Mouse (Mus musculus) olfactory bulb, adult 2 months (tissue): ENCODE measurements around the gene Ccdc183. TPM values are rescaled to one million over a fixed set of nuclear protein-coding genes. Genes with fewer than 3 reads are reported as not detected.

Experiments
- H3K27ac ChIP-seq: fragments of 200-500 bp; 2 replicates; pipeline ENCODE4 v1.5.1; 2012; ENCODE audit warnings: low read depth, low read length; ENCODE audit not compliant: insufficient read depth
- H3K4me1 ChIP-seq: fragments of 200-500 bp; 2 replicates; pipeline ENCODE4 v1.6.1; 2012; ENCODE audit warnings: low read length; ENCODE audit not compliant: control insufficient read depth, insufficient read depth
- H3K4me3 ChIP-seq: fragments of 200-500 bp; 2 replicates; pipeline ENCODE4 v1.5.1; 2012; ENCODE audit warnings: mild to moderate bottlenecking, low read depth, low read length, moderate library complexity; ENCODE audit not compliant: insufficient read depth
- CTCF ChIP-seq: fragments of 200-500 bp; IDR thresholded peaks from 2 replicates; pipeline ENCODE4 v1.5.1; 2012; ENCODE audit warnings: low read depth, mild to moderate bottlenecking, low read length, moderate library complexity; ENCODE audit not compliant: insufficient read depth
- POLR2A ChIP-seq: fragments of 200-500 bp; IDR thresholded peaks from 2 replicates; pipeline ENCODE4 v1.6.1; 2012; ENCODE audit warnings: mild to moderate bottlenecking, low read depth, low read length, moderate library complexity; ENCODE audit not compliant: insufficient read depth
- WGBS: fragments of 180-500 bp; shearing (Covaris S2); methylation state at CpG from one replicate; pipeline ENCODE4 v1.1.7; 2018; 5-methylcytosine and 5-hydroxymethylcytosine counted together
- polyA plus RNA-seq: library from polyadenylated mRNA; stranded (reverse); fragments of >200 nt; gene quantifications from 2 replicates; pipeline ENCODE4 v1.2.4, GENCODE M21; 2012; ENCODE audit warnings: low replicate concordance; ENCODE audit not compliant: missing spikeins, insufficient read depth, insufficient read length

The Ccdc183 gene
- polyA plus RNA-seq, 1 experiment: not detected

DNA sequence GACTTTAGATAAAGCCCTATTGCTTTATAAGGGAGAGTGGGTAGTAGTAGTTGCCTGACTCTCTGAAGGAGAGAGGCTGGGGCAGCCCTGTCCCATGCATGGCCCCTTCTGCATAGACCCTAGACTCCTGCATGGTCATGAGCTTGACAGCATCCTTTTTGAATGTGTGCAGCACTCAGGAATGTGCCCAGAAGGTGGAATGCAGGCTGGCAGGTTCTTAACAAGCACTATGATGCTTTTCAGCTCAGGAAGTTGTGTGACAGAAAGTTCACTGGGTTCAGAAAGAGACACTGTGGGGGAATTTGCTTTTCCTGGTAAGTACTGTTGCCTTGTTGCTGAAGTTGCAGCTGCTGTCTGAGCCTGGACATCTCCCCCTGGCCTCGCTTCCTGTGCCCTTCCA, 37.0 kb upstream of the Ccdc183 start:
- Histone ChIP-seq H3K27ac (no peak overlapping the region), H3K4me1 (no peaks in the 10 kb centered on the region), H3K4me3 (no peak overlapping the region)
- WGBS: 73% methylated on average over 1 of the region's 1 CpGs
- TF ChIP-seq CTCF (no peak), POLR2A (no peak)

DNA sequence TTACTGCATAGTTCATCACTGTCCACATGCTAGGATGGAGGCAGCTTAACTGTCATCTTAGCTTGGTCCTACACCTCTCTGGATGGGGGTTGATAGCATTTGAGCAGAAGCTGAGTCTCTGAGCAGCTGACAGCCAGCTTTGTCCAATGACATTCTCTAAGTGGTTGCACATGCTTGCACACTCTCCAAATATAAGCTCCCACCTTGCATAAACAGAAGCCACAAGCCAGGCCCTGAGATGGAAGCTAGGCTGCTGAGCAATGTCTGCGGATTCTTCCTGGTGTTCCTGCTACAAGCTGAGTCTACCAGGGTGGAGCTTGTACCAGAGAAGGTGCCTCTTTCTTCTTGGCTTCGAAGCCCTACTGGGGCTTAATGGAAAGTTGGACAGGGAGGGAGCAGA, 35.4 kb upstream of the Ccdc183 start, which contains the start of gene Lcn8:
Gene Lcn8 (plus strand): TSS at position 219 of the 400 bp plus-strand sequence.
- Histone ChIP-seq H3K27ac (no peak within 1 kb of the TSS), H3K4me3 (no peak within 1 kb of the TSS), H3K4me1 (no peaks in the 10 kb centered on the region)
- TF ChIP-seq POLR2A (no peak), CTCF (no peak)
- whole genome bisulfite sequencing: 82% methylated on average over 2 of the region's 2 CpGs

DNA sequence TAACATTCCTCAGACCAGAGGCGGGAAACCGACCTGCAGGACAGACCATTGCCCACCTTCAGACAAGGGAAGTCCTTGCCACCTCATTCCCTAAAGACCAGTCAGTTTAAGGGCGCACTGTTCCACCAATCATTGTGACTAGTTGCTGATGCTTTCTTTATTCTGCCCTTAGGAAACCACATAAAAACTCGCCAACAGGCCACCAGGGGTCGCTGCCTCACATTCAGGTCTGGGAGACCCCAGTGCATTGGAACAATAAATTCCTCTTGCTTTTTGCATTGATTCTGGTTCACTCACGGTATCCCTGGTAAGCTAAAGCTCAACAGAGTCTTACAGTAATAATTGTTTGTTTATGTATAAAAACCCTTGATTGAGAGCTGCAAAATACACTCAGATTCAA, 22.4 kb upstream of the Ccdc183 start:
- H3K4me3 ChIP-seq: no peak overlapping the region
- TF ChIP-seq POLR2A (no peak), CTCF (no peak)
- no peaks in the 10 kb centered on the region for H3K4me1 ChIP-seq
- WGBS: 20% methylated on average over 6 of the region's 6 CpGs
- H3K27ac ChIP-seq: no peak overlapping the region

DNA sequence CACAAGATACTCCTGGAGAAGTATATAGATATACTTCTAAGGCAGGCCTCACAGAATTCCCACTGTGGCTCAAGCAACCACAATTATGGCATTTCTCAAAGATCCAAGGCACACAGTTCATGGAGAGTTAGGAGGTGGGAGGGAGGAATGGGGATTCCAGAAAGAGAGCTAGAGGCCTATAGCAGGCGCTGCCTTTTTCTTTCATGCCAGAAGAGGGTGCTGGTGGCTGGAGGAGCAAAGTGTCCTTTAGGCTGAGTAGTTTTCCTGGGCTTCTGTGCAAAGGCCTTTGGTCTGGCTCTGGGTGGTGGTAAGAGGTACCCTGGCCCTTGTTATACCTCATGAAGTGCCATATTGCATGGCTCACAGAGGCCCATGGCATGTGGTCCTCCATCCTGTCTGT, 16.6 kb upstream of the Ccdc183 start:
- Histone ChIP-seq H3K4me1 (no peaks in the 10 kb centered on the region), H3K27ac (no peak overlapping the region), H3K4me3 (no peak overlapping the region)
- TF ChIP-seq CTCF (no peak), POLR2A (no peak)
- WGBS: 74% methylated on average over 1 of the region's 1 CpGs

DNA sequence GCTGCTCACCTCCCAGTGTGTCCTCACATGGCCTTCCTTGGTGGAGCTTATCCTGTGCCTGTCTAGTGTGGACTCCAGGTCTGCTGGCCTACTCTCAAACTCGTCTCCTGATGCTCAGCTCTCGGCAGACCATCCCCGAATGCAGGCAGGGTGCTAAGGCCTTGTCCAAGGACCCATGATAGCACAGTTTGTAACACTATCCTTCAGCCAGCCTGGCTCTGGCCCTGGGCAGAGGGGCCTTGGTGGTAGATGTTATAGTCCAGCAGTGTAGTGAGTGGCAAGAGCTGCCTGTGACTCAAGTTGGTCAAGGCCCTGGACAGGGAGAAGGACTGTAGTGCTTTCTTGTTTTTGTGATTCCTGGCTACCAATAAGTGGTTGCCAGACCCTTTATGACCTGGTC, 16.1 kb upstream of the Ccdc183 start:
- no peak overlapping the region for H3K27ac ChIP-seq
- WGBS: 82% methylated on average over 3 of the region's 3 CpGs
- no peak for TF ChIP-seq CTCF
- no peak for TF ChIP-seq POLR2A
- no peak overlapping the region for H3K4me3 ChIP-seq
- no peaks in the 10 kb centered on the region for H3K4me1 ChIP-seq

DNA sequence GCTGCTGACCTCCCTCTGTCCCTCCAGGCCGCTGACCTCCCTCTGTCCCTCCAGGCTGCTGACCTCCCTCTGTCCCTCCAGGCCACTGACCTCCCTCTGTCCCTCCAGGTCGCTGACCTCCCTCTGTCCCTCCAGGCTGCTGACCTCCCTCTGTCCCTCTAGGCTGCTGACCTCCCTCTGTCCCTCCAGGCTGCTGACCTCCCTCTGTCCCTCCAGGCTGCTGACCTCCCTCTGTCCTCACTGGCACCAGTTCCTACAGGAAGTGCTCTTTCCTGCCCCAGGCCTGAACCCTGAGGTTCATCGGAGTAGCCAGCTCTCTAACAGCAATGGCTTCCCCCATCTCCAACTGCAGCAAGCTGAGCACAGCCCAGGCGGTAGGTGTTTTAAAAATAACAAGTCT, 11.3 kb upstream of the Ccdc183 start:
- 63% methylated on average over 4 of the region's 4 CpGs for WGBS
- Histone ChIP-seq H3K27ac (no peak overlapping the region), H3K4me1 (no peaks in the 10 kb centered on the region), H3K4me3 (no peak overlapping the region)
- TF ChIP-seq CTCF: no peak
- no peak for TF ChIP-seq POLR2A

DNA sequence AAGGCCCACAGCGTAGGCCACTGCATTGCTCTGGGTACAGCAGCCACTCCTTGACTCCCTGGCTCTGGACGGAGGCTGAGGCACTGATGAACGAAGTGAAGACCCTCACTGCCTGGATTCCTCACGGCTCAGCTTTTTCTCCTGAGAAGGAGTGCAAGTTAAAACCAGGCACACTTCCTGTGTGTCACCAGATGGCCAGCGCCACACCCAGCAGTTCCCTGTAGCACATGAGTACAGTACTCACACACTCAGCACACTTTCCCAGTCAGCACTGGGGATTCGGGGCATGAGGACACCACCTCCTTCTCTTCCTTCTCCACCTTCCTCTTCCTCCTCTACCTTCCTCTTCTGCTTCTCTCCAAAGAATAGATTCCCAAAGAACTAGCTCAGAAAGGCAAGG, 10.3 kb upstream of the Ccdc183 start, which contains the start of gene Fcna:
Gene Fcna (minus strand): TSS at position 220 of the 400 bp plus-strand sequence.
- Histone ChIP-seq H3K27ac (no peak within 1 kb of the TSS), H3K4me1 (no peaks in the 10 kb centered on the region), H3K4me3 (no peak within 1 kb of the TSS)
- TF ChIP-seq POLR2A (no peak), CTCF (no peak)
- 84% methylated on average over 6 of the region's 6 CpGs for WGBS

DNA sequence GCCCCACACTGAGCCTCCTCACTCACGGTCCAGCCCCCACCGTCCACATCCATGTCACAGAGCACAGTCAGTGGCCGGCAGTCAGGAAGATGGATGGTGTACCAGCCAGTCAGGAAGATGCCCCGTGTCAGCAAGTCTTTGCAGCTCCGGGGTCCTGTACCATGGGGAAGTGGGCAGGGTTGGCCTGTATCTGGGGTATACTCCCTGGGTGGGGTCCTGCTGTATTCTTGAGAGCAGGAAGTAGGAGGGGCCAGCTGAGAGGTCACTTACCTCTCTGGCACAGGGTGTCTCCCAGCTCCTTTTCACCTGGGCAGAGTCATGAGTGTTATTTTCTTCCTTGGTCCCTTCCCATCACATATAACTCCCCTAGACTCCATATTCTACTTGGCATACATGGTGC, 8.5 kb upstream of the Ccdc183 start:
- TF ChIP-seq CTCF (no peak), POLR2A (no peak)
- no peak overlapping the region for H3K27ac ChIP-seq
- H3K4me1 ChIP-seq: peaks cover 8% of the 10 kb centered on the region
- H3K4me3 ChIP-seq: no peak overlapping the region
- 74% methylated on average over 5 of the region's 5 CpGs for WGBS

DNA sequence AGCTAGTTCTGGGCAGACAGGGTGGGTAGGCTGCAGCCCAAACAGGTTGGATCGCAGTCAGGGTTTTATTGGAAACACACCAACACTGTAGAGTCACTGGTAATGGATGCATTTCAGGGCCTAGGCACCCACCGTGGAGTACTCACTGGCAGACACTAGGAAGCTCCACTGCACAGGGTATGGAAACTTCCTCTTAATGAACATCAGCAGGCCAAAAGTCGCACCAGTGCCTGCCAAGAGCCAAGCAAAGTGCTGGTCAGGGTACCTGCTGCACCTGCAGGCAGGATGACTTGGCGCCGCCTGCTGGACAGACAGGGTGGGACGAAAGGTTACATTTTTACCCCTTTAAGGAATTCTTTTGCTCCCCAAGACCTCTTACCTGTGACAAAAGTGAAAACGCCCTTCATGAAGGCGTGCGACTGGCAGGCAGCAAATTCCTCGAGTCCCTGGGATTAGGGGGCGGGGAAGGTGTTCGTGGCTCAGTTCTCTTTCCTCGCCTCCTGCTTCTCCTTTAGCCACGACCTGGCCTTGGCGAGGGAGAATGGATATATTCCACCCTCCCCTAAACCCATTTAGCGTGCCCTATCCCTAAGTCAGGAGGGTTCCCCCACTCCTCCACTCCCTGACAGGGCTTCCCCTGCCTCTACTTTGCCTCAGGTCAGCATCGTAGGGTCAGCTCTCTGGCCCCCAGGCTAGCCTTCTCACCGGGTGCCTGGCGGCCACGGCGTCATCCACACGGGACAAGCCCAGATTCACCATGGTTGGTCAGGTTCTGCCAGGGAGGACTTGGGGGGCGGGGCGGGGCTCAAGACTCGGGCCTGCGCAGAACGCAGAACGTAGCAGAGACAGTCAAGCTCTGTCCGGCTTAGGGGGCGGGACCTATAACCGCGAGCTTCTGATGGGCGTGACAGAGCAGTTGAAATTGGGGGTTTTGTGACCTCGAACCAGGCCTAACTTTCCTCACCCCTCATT, 4.0 kb upstream of the Ccdc183 start, which contains the start of gene Tmem141:
Gene Tmem141 (minus strand): TSS at position 777 of the 972 bp plus-strand sequence.
- 9% methylated on average over 34 of the region's 34 CpGs for WGBS
- TF ChIP-seq CTCF (peak; percentile 49; the same call in 1 of the 2 replicates), POLR2A (peak; percentile 35; the same call in 1 of the 2 replicates)

DNA sequence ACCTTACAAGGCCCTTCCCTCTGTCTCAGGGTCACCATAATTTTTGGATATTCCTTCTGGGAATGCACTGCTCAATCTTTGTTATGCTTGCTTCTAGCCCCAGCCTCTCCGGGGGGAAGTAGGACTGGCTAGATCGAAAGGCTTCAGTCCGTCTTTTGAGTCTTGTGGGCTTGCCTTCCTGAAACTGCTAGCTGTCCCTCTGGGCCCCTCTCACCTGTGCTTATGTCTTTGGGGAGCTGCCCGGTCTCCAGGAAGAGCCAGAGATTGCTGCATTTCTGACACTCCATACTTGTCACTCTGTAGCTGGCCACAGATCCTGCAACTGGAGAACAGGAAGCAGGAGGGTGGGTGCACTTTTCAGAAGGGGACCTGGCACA, 3.4 kb upstream of the Ccdc183 start:
- no peak for TF ChIP-seq CTCF
- no peak for TF ChIP-seq POLR2A
- Histone ChIP-seq H3K27ac (no peak overlapping the region), H3K4me1 (peaks cover 17% of the 10 kb centered on the region), H3K4me3 (no peak overlapping the region)
- WGBS: 80% methylated on average over 4 of the region's 4 CpGs

More for the DNA sequence above, 4.0 kb upstream of the Ccdc183 start, which contains the start of gene Tmem141:
- Histone ChIP-seq H3K27ac (no peak within 1 kb of the TSS), H3K4me1 (peaks cover 11% of the 10 kb centered on the region), H3K4me3 (peak within 1 kb of the TSS; percentile 57)
